In genomic region chr11:54785566-54785965, GRCm38 (mm10) we compare ENCODE assay signal across 11 mouse cellular contexts. TPM values are rescaled to one million over a fixed set of nuclear protein-coding genes. Genes with fewer than 3 reads are reported as not detected.
A peak's percentile ranks its signal among the peaks of the same experiment; 100 is the strongest.
DNase-seq lines count a peak whose midpoint lies in the region; ATAC-seq and TF ChIP-seq lines count a peak whose summit lies in the region.
"Had no signal": no experiment of that assay in that cellular context is flagged by ENCODE, and none has a peak within 500 bp of the region (broad histone marks: within the 10 kb centered on the region; RNA-seq: fewer than 3 reads in every experiment).

No protein-coding gene starts in this region.

- no peak for TF ChIP-seq EP300 in liver, postnatal 0 days (IDR thresholded peaks at IDR 0.05; ENCODE audit: low read depth)

- peaks cover 13% of the 10 kb centered on the region for H3K4me1 ChIP-seq in liver, postnatal 0 days (ENCODE audit: insufficient read depth)
- H3K4me1 ChIP-seq in liver, embryonic 12.5 days = peaks cover 17% of the 10 kb centered on the region
- H3K4me1 ChIP-seq in forebrain, embryonic 15.5 days = peaks cover 37% of the 10 kb centered on the region
- peaks cover 20% of the 10 kb centered on the region for H3K4me1 ChIP-seq in limb, embryonic 13.5 days

- no peak overlapping the region for H3K4me2 ChIP-seq in liver, postnatal 0 days (ENCODE audit: low read depth, low read length)
- no peak overlapping the region; the same call in 1 of the 2 replicates for H3K4me2 ChIP-seq in liver, embryonic 12.5 days
- peak overlapping the region; percentile 61 for H3K4me2 ChIP-seq in forebrain, embryonic 15.5 days (replicated peaks)
- H3K4me2 ChIP-seq in limb, embryonic 13.5 days (replicated peaks) = peak overlapping the region; percentile 70

- no peak overlapping the region for H3K4me3 ChIP-seq in liver, postnatal 0 days (ENCODE audit: low read depth, low read length)
- no peak overlapping the region for H3K4me3 ChIP-seq in liver, embryonic 12.5 days
- H3K4me3 ChIP-seq in forebrain, embryonic 15.5 days = peak overlapping the region; percentile 93
- no peak overlapping the region for H3K4me3 ChIP-seq in limb, embryonic 13.5 days

- no peak for ATAC-seq in liver, postnatal 0 days
- no peak for ATAC-seq in liver, embryonic 12.5 days
- ATAC-seq in forebrain, embryonic 15.5 days (replicated peaks) = no peak
- no peak for ATAC-seq in limb, embryonic 13.5 days (ENCODE audit: low FRiP score, low read depth)

- no peak for DNase-seq in liver, postnatal 0 days
- peak; percentile 37 for DNase-seq in splenic B cell, adult 2 months (ENCODE audit: low read depth, low spot score)
- DNase-seq in frontal cortex, postnatal 14 days (ENCODE audit: low spot score in 2 of 2) = no peak
- no peak for DNase-seq in cerebellum, adult 8-10 months
- no peak for DNase-seq in urinary bladder, postnatal 36 days (ENCODE audit: low spot score in 2 of 2)
- DNase-seq: cerebellum, adult 11 months; kidney, postnatal 4 days; thymus, postnatal 4 days had no signal

- H3K27me3 ChIP-seq in liver, postnatal 0 days (ENCODE audit: insufficient read depth, low read length) = no peaks in the 10 kb centered on the region
- no peaks in the 10 kb centered on the region for H3K27me3 ChIP-seq in liver, embryonic 12.5 days (replicated peaks)
- H3K27me3 ChIP-seq in forebrain, embryonic 15.5 days = no peaks in the 10 kb centered on the region
- H3K27me3 ChIP-seq in limb, embryonic 13.5 days = no peaks in the 10 kb centered on the region
- H3K27me3 ChIP-seq in splenic B cell, adult 2 months (ENCODE audit: control insufficient read depth, insufficient read depth, low read length, poor library complexity, severe bottlenecking) = no peaks in the 10 kb centered on the region

- H3K27ac ChIP-seq in liver, postnatal 0 days (ENCODE audit: low read depth) = no peak overlapping the region
- no peak overlapping the region for H3K27ac ChIP-seq in liver, embryonic 12.5 days
- no peak overlapping the region for H3K27ac ChIP-seq in forebrain, embryonic 15.5 days (replicated peaks)
- H3K27ac ChIP-seq in limb, embryonic 13.5 days = no peak overlapping the region

- no peak overlapping the region for H3K9ac ChIP-seq in liver, postnatal 0 days (replicated peaks)
- H3K9ac ChIP-seq in liver, embryonic 12.5 days = no peak overlapping the region
- H3K9ac ChIP-seq in forebrain, embryonic 15.5 days (replicated peaks) = no peak overlapping the region
- H3K9ac ChIP-seq in limb, embryonic 13.5 days = no peak overlapping the region

- no peaks in the 10 kb centered on the region for H3K36me3 ChIP-seq in liver, postnatal 0 days (replicated peaks; ENCODE audit: insufficient read depth, low read length)
- no peaks in the 10 kb centered on the region for H3K36me3 ChIP-seq in liver, embryonic 12.5 days
- no peaks in the 10 kb centered on the region for H3K36me3 ChIP-seq in forebrain, embryonic 15.5 days
- H3K36me3 ChIP-seq in limb, embryonic 13.5 days = no peaks in the 10 kb centered on the region
- H3K36me3 ChIP-seq in splenic B cell, adult 2 months (ENCODE audit: control insufficient read depth, insufficient read depth, low read length, poor library complexity, severe bottlenecking) = no peaks in the 10 kb centered on the region

- TF ChIP-seq CTCF in liver, postnatal 0 days (IDR thresholded peaks at IDR 0.05; ENCODE audit: low read depth) = peak; percentile 16; the same call in 1 of the 2 replicates

- no peaks in the 10 kb centered on the region for H3K9me3 ChIP-seq in liver, postnatal 0 days (ENCODE audit: low read length)
- no peaks in the 10 kb centered on the region for H3K9me3 ChIP-seq in liver, embryonic 12.5 days (replicated peaks)
- no peaks in the 10 kb centered on the region for H3K9me3 ChIP-seq in forebrain, embryonic 15.5 days
- no peaks in the 10 kb centered on the region for H3K9me3 ChIP-seq in limb, embryonic 13.5 days

- 89% methylated on average over 3 of the region's 3 CpGs for WGBS in liver, postnatal 0 days (ENCODE audit: insufficient replicate concordance)
- 80% methylated on average over 3 of the region's 3 CpGs for WGBS in liver, embryonic 12.5 days (ENCODE audit: insufficient replicate concordance)
- WGBS in forebrain, embryonic 15.5 days = 86% methylated on average over 3 of the region's 3 CpGs
- 93% methylated on average over 3 of the region's 3 CpGs for whole genome bisulfite sequencing in limb, embryonic 13.5 days

RNA-seq across cellular contexts. Expression of gene Cdc42se2, which starts 1.9 kb away (rescaled TPM):
- 13.7 and 15.4 TPM in 2 replicates for polyA plus RNA-seq in liver, postnatal 0 days (2015; fragmentation: Nextera tagmentation; extraction: Ambion mirVana)
- polyA plus RNA-seq in liver, embryonic 12.5 days (2016; fragmentation: Nextera tagmentation; extraction: Ambion mirVana) = 28.0 and 28.5 TPM in 2 replicates
- polyA plus RNA-seq in forebrain, embryonic 15.5 days (2015; fragmentation: Nextera tagmentation; extraction: Ambion mirVana) = 188 and 196 TPM in 2 replicates
- 96.1 and 99.2 TPM in 2 replicates for polyA plus RNA-seq in limb, embryonic 13.5 days (2015; fragmentation: Nextera tagmentation; extraction: Ambion mirVana)

Comparison
In these comparisons a context has a peak if more than half of its experiments do, and no peak if none do; other contexts are left out.
1. H3K4me2 ChIP-seq: peak in forebrain, embryonic 15.5 days (single experiment) and limb, embryonic 13.5 days (single experiment); none in liver, postnatal 0 days (single experiment) and liver, embryonic 12.5 days (single experiment).